Mouse (Mus musculus) heart, embryonic 11.5 days (tissue): ENCODE measurements around the gene Duxbl3. TPM values are rescaled to one million over a fixed set of nuclear protein-coding genes. Genes with fewer than 3 reads are reported as not detected.
"Not testable (repeated sequence)": the region's sequence is repeated elsewhere in the genome, so short reads cannot be mapped to it uniquely, and the experiment has no call there.

Source experiments
- ATAC-seq: fragments of 200-750 bp; cut with Nextera tagmentation; replicated peaks from 2 replicates; pipeline ENCODE4 v1.8.0; 2017; ENCODE audit warnings: moderate library complexity; ENCODE audit not compliant: insufficient number of reproducible peaks, low FRiP score, low TSS enrichment
- H3K27ac ChIP-seq: fragments of 300-500 bp; sonication (generic); 2 replicates; pipeline ENCODE4 v1.5.1; 2014; ENCODE audit warnings: mild to moderate bottlenecking, low read depth, low read length
- H3K27me3 ChIP-seq: fragments of 300-500 bp; sonication (generic); 2 replicates; pipeline ENCODE4 v1.6.1; 2014; ENCODE audit warnings: mild to moderate bottlenecking, low read length, mixed read lengths; ENCODE audit not compliant: control insufficient read depth, insufficient read depth
- H3K36me3 ChIP-seq: fragments of 300-500 bp; sonication (generic); 2 replicates; pipeline ENCODE4 v1.6.1; 2014; ENCODE audit warnings: mild to moderate bottlenecking, low read length, moderate library complexity, mixed read lengths; ENCODE audit not compliant: control insufficient read depth, insufficient read depth
- H3K4me1 ChIP-seq: fragments of 300-500 bp; sonication (generic); 2 replicates; pipeline ENCODE4 v1.6.1; 2014; ENCODE audit warnings: low read length; ENCODE audit not compliant: control insufficient read depth, insufficient read depth
- H3K4me2 ChIP-seq: fragments of 300-500 bp; sonication (generic); 2 replicates; pipeline ENCODE4 v1.6.1; 2014; ENCODE audit warnings: mild to moderate bottlenecking, moderate library complexity
- H3K4me3 ChIP-seq: fragments of 300-500 bp; sonication (generic); 2 replicates; pipeline ENCODE4 v1.5.1; 2014; ENCODE audit warnings: low read depth, low read length
- H3K9ac ChIP-seq: fragments of 300-500 bp; sonication (generic); 2 replicates; pipeline ENCODE4 v1.6.1; 2014; ENCODE audit warnings: mild to moderate bottlenecking, low read depth, low read length, moderate library complexity
- H3K9me3 ChIP-seq: fragments of 300-500 bp; sonication (generic); replicated peaks from 2 replicates; pipeline ENCODE4 v1.6.1; 2016; ENCODE audit warnings: low read length; ENCODE audit not compliant: control insufficient read depth
- WGBS: fragments of 180-500 bp; shearing (Covaris S2); extraction: QIAGEN DNeasy Blood & Tissue Kit; methylation state at CpG from one replicate; pipeline ENCODE4 v1.1.7; 2014; ENCODE audit not compliant: insufficient replicate concordance; 5-methylcytosine and 5-hydroxymethylcytosine counted together
- polyA plus RNA-seq: library from polyadenylated mRNA; unstranded; fragments of >200 nt; fragmentation: Nextera tagmentation; extraction: Ambion mirVana; gene quantifications from 2 replicates; pipeline ENCODE4 v1.2.1, GENCODE M21; 2014

Duxbl3 gene
- 0.57 and 1.1 TPM in 2 replicates for polyA plus RNA-seq

- WGBS, result no CpG with 5 or more reads among the region's 25 CpGs
- H3K27ac ChIP-seq, H3K9ac ChIP-seq, H3K36me3 ChIP-seq, H3K27me3 ChIP-seq, H3K9me3 ChIP-seq, H3K4me3 ChIP-seq, H3K4me2 ChIP-seq, ATAC-seq, H3K4me1 ChIP-seq: not testable (repeated sequence)
These were observed at the start of gene Duxbl3 for GRCm38 (mm10) chr14:26257756-26258617. Gene Duxbl3, plus strand, starts transcription at chr14:26257962.

GRCm38 (mm10) chr14:26216233-26217000 lies 41.3 kb upstream of the Duxbl3 start:
- not testable (repeated sequence) for H3K36me3 ChIP-seq, H3K9me3 ChIP-seq, H3K9ac ChIP-seq, H3K4me3 ChIP-seq, H3K4me2 ChIP-seq, H3K27ac ChIP-seq, ATAC-seq, H3K4me1 ChIP-seq, H3K27me3 ChIP-seq
- no CpG with 5 or more reads among the region's 5 CpGs for WGBS

- WGBS, result no CpG with 5 or more reads among the region's 2 CpGs
- not testable (repeated sequence) for H3K9me3 ChIP-seq, H3K9ac ChIP-seq, H3K36me3 ChIP-seq, ATAC-seq, H3K4me1 ChIP-seq, H3K4me2 ChIP-seq, H3K27me3 ChIP-seq, H3K4me3 ChIP-seq, H3K27ac ChIP-seq
These were observed 20.6 kb upstream of the Duxbl3 start for GRCm38 (mm10) chr14:26237183-26237582.

DNA sequence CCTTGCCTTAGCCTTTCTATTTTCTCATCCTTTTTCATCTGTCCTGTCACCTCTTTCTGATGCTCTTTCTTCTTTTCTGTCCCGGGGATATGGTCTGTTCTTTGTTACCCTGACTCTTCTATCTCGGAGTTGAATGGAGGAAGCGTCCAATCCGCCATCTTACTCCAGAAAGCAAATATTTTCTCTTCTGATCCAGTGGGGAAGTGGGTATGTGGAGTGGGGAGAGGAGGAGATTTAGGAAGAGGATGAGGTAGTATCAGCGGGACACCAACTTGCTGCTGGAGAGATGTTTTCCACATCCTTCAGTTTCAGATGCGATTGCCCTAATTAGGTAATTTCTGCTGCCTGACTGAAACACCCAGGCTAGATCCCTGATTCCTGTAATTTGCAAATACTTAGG lies 967 bp downstream of the Duxbl3 start:
- H3K4me2 ChIP-seq, H3K36me3 ChIP-seq, H3K27ac ChIP-seq, H3K9ac ChIP-seq, H3K9me3 ChIP-seq, H3K27me3 ChIP-seq, H3K4me3 ChIP-seq, H3K4me1 ChIP-seq, ATAC-seq: not testable (repeated sequence)
- no CpG with 5 or more reads among the region's 6 CpGs for WGBS

DNA sequence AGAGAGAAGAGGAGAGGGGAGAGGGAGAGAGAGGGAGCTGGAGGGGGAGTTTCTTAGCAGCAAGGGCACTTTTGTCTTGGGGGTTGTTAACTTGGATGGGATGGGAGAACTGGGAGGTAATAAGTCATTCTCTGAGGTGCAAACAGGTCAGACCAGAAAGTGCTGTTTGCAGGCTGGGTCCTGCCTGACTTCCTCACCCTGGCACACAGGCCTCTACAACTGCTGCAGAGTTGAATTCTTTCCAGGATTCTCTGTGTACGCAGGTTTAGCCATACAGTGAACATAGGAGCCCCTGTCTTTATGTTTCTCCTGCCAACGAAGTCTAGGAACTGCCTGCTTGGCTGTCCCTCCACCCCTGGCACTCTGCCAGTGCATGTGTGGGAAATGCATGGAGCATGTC lies 29.0 kb downstream of the Duxbl3 start:
- H3K9ac ChIP-seq, H3K27me3 ChIP-seq, H3K4me3 ChIP-seq, H3K27ac ChIP-seq, ATAC-seq, H3K9me3 ChIP-seq, H3K4me2 ChIP-seq, H3K36me3 ChIP-seq, H3K4me1 ChIP-seq: not testable (repeated sequence)
- WGBS, result no CpG with 5 or more reads among the region's 2 CpGs

DNA sequence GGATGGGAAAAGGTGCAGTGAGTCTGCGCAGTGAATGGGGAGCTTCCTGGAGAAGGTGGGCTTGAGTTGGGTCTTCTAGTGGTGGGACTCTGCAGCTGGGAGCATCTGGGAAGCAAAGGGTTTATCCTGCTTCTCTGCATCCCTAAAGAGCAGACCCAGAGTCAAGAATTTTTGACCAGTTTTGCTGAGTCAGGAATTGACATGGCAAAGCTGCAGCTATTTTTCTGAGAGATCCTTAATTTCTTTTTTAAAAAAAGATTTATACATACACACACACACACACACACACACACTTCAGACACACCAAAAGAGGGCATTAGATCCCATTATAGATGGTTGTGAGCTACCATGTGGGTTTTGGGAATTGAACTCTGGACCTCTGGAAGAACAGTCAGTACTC lies 36.1 kb downstream of the Duxbl3 start:
- H3K4me1 ChIP-seq, result no peaks in the 10 kb centered on the region
- H3K36me3 ChIP-seq, result no peaks in the 10 kb centered on the region
- no peak overlapping the region for H3K27ac ChIP-seq
- 100% methylated on average over 1 of the region's 1 CpGs for WGBS
- no peaks in the 10 kb centered on the region for H3K27me3 ChIP-seq
- H3K9me3 ChIP-seq, result no peaks in the 10 kb centered on the region
- no peak overlapping the region for H3K9ac ChIP-seq
- no peak for ATAC-seq
- no peak overlapping the region for H3K4me3 ChIP-seq
- H3K4me2 ChIP-seq, result no peak overlapping the region

GRCm38 (mm10) chr14:26297055-26297454 lies 39.3 kb downstream of the Duxbl3 start:
- H3K4me1 ChIP-seq, result no peaks in the 10 kb centered on the region
- H3K36me3 ChIP-seq, result no peaks in the 10 kb centered on the region
- no peaks in the 10 kb centered on the region for H3K9me3 ChIP-seq
- H3K27me3 ChIP-seq, result no peaks in the 10 kb centered on the region
- WGBS, result 71% methylated on average over 4 of the region's 4 CpGs
- ATAC-seq, result no peak
- H3K4me3 ChIP-seq, result no peak overlapping the region
- H3K4me2 ChIP-seq, result no peak overlapping the region
- no peak overlapping the region for H3K9ac ChIP-seq
- no peak overlapping the region for H3K27ac ChIP-seq

- Histone ChIP-seq H3K4me1 (no peaks in the 10 kb centered on the region), H3K27me3 (no peaks in the 10 kb centered on the region), H3K9me3 (no peaks in the 10 kb centered on the region), H3K27ac (no peak overlapping the region), H3K4me3 (no peak overlapping the region), H3K36me3 (no peaks in the 10 kb centered on the region), H3K4me2 (no peak overlapping the region), H3K9ac (no peak overlapping the region)
- WGBS, result 58% methylated on average over 5 of the region's 5 CpGs
- no peak for ATAC-seq
These were observed 39.7 kb downstream of the Duxbl3 start for GRCm38 (mm10) chr14:26297484-26297883.
